7 mouse cellular contexts compared by ENCODE assay signal in the genomic region with DNA sequence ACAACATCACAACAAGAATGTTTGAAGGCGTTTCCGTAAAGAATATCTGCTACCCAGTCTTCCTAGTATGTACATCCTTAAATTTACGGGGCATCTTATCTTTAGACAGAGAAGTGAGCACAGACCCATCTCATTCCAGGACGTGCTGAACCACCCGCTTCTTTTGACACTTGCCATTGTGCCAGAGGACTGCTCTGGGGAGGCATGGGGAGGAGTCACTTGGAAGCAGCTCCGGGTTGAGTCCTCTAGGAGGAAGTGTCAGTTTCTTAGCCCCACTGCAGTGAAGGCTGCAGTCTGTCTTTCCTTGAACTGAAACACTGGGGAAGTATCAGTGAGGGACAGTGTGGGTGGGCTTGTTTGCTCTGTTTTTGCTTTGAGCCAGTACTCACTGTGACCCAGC. TPM values are rescaled to one million over a fixed set of nuclear protein-coding genes. Genes with fewer than 3 reads are reported as not detected.
DNase-seq lines count a peak whose midpoint lies in the region; ATAC-seq and TF ChIP-seq lines count a peak whose summit lies in the region.

No protein-coding gene starts in this region.

- H3K27me3 ChIP-seq in testis, adult 2 months (ENCODE audit: control insufficient read depth, insufficient read depth, low read length) = no peaks in the 10 kb centered on the region
- no peaks in the 10 kb centered on the region for H3K27me3 ChIP-seq in forebrain, embryonic 10.5 days (ENCODE audit: poor library complexity, severe bottlenecking)
- H3K27me3 ChIP-seq in liver, embryonic 14.5 days (ENCODE audit: control insufficient read depth, insufficient read depth, low read length) = no peaks in the 10 kb centered on the region

- H3K4me3 ChIP-seq in testis, adult 2 months (ENCODE audit: control insufficient read depth, low read depth, low read length) = peak overlapping the region; percentile 34
- peak overlapping the region; percentile 93 for H3K4me3 ChIP-seq in forebrain, embryonic 10.5 days
- peak overlapping the region; percentile 68 to 71 for H3K4me3 ChIP-seq in liver, embryonic 14.5 days (ENCODE audit: insufficient read depth in 1 of 2, low read depth in 2 of 2, low read length in 2 of 2)

- no peak for TF ChIP-seq EP300 in liver, embryonic 14.5 days (IDR thresholded peaks at IDR 0.05; ENCODE audit: low read depth)

- TF ChIP-seq POLR2A in testis, adult 2 months (IDR thresholded peaks at IDR 0.05; ENCODE audit: control insufficient read depth, low read depth, low read length) = no peak

- no peaks in the 10 kb centered on the region for H3K9me3 ChIP-seq in forebrain, embryonic 10.5 days
- no peaks in the 10 kb centered on the region for H3K9me3 ChIP-seq in liver, embryonic 14.5 days (ENCODE audit: control insufficient read depth, low read length)

- 54% methylated on average over 6 of the region's 6 CpGs for WGBS in forebrain, embryonic 10.5 days
- 11% methylated on average over 6 of the region's 6 CpGs for WGBS in liver, embryonic 14.5 days (ENCODE audit: insufficient replicate concordance)

- H3K4me1 ChIP-seq in testis, adult 2 months (ENCODE audit: control insufficient read depth, insufficient read depth, low read length) = peaks cover 8% of the 10 kb centered on the region
- H3K4me1 ChIP-seq in forebrain, embryonic 10.5 days = peaks cover 14% of the 10 kb centered on the region
- peaks cover 4 to 7% of the 10 kb centered on the region in 2 experiments for H3K4me1 ChIP-seq in liver, embryonic 14.5 days (replicated peaks; ENCODE audit: control insufficient read depth in 2 of 2, insufficient read depth in 2 of 2, low read length in 1 of 2)

- peak overlapping the region; percentile 64 for H3K4me2 ChIP-seq in liver, embryonic 14.5 days (ENCODE audit: low read depth)

- DNase-seq in testis, postnatal 10 days (ENCODE audit: low spot score) = no peak
- no peak for DNase-seq in forebrain, embryonic 10.5 days (ENCODE audit: extremely low spot score, low spot score)
- DNase-seq in liver, embryonic 14.5 days (ENCODE audit: low read depth in 3 of 3, low spot score in 3 of 3) = no peak
- DNase-seq in adrenal gland, postnatal 10 days = no peak
- DNase-seq in thymus, postnatal 36 days = no peak

- H3K27ac ChIP-seq in testis, adult 2 months (ENCODE audit: control insufficient read depth, insufficient read depth, low read depth, low read length) = no peak overlapping the region
- peak overlapping the region; percentile 96 for H3K27ac ChIP-seq in forebrain, embryonic 10.5 days
- no peak overlapping the region for H3K27ac ChIP-seq in liver, embryonic 14.5 days

- peak overlapping the region; percentile 71 for H3K9ac ChIP-seq in liver, embryonic 14.5 days (replicated peaks)

- no peak for ATAC-seq in liver, embryonic 14.5 days (ENCODE audit: insufficient read depth)
- no peak for ATAC-seq in cerebellum, adult (ENCODE audit: insufficient number of reproducible peaks, low FRiP score, low TSS enrichment)

- TF ChIP-seq CTCF in testis, adult 2 months (IDR thresholded peaks at IDR 0.05; ENCODE audit: control insufficient read depth, insufficient read depth, insufficient replicate concordance, low read depth, low read length) = no peak
- no peak for TF ChIP-seq CTCF in liver, embryonic 14.5 days (IDR thresholded peaks at IDR 0.05; ENCODE audit: low read depth)

- 0 out of 2 replicates have a peak, but pooled peaks cover 2% of the 10 kb centered on the region for H3K36me3 ChIP-seq in testis, adult 2 months (ENCODE audit: control insufficient read depth, insufficient read depth, low read length)
- H3K36me3 ChIP-seq in forebrain, embryonic 10.5 days (replicated peaks) = peaks cover 56% of the 10 kb centered on the region
- peaks cover 12% of the 10 kb centered on the region for H3K36me3 ChIP-seq in liver, embryonic 14.5 days (replicated peaks; ENCODE audit: control insufficient read depth, insufficient read depth, low read depth)

RNA-seq across cellular contexts. Expression of a gene that starts 1.0 kb away (rescaled TPM):
- polyA plus RNA-seq in testis, adult 2 months (2012; rRNA removed) = 3.0 and 3.2 TPM in 2 replicates
- 36.5 and 37.8 TPM in 2 replicates for polyA plus RNA-seq in forebrain, embryonic 10.5 days (2016; fragmentation: Nextera tagmentation; extraction: Ambion mirVana)
- polyA plus RNA-seq in liver, embryonic 14.5 days (2012; rRNA removed) = 1.5 and 2.4 TPM in 2 replicates
- polyA plus RNA-seq in liver, embryonic 14.5 days (2014; fragmentation: Nextera tagmentation; extraction: Ambion mirVana) = 5.7 and 6.0 TPM in 2 replicates
- total RNA-seq in adrenal gland, postnatal 10 days (2021) = 1 to 10 TPM; 4.1 to 4.9 TPM

RNA-seq across cellular contexts. Expression of a gene that starts 43.8 kb away (rescaled TPM):
- polyA plus RNA-seq in testis, adult 2 months (2012; rRNA removed) = 2.3 and 2.5 TPM in 2 replicates
- 66.0 and 70.6 TPM in 2 replicates for polyA plus RNA-seq in forebrain, embryonic 10.5 days (2016; fragmentation: Nextera tagmentation; extraction: Ambion mirVana)
- 0.62 and 0.69 TPM in 2 replicates for polyA plus RNA-seq in liver, embryonic 14.5 days (2012; rRNA removed)
- polyA plus RNA-seq in liver, embryonic 14.5 days (2014; fragmentation: Nextera tagmentation; extraction: Ambion mirVana) = 1.5 and 2.3 TPM in 2 replicates
- total RNA-seq in adrenal gland, postnatal 10 days (2021) = 10 to 100 TPM in 1 of 2 experiments, 1 to 10 TPM in 1; 5.7 to 10.6 TPM

Comparison
In these comparisons a context has a peak if more than half of its experiments do, and no peak if none do; other contexts are left out.
1. H3K4me3 ChIP-seq: peak in every context shown above with its lines; median percentile 93 in forebrain, embryonic 10.5 days; 70 in liver, embryonic 14.5 days; 34 in testis, adult 2 months.
2. RNA of a gene that starts 43.8 kb away (polyA plus RNA-seq): 66.0 to 70.6 TPM in forebrain, embryonic 10.5 days; 2.3 to 2.5 TPM in testis, adult 2 months and 0.62 to 2.3 TPM in liver, embryonic 14.5 days; every median in the first group is over 10 times any median in the second.